Mouse (Mus musculus) midbrain, embryonic 10.5 days (tissue): ENCODE data around the gene Spata16. TPM values are rescaled to one million over a fixed set of nuclear protein-coding genes. Genes with fewer than 3 reads are reported as not detected.

Source experiments
- DNase-seq: peaks from one replicate; pipeline ENCODE4 v3.0.0-alpha.2; 2017; ENCODE audit warnings: low spot score
- H3K27ac ChIP-seq: fragments of 300-500 bp; sonication (generic); replicated peaks from 2 replicates; pipeline ENCODE4 v1.5.1; 2016; ENCODE audit warnings: mild to moderate bottlenecking
- H3K27me3 ChIP-seq: fragments of 300-500 bp; sonication (generic); 2 replicates; pipeline ENCODE4 v1.6.1; 2016; ENCODE audit warnings: low read depth, mild to moderate bottlenecking; ENCODE audit not compliant: poor library complexity, severe bottlenecking
- H3K36me3 ChIP-seq: fragments of 300-500 bp; sonication (generic); 2 replicates; pipeline ENCODE4 v1.6.1; 2016; ENCODE audit warnings: mild to moderate bottlenecking, moderate library complexity
- H3K4me1 ChIP-seq: fragments of 300-500 bp; sonication (generic); 2 replicates; pipeline ENCODE4 v1.6.1; 2016
- H3K4me3 ChIP-seq: fragments of 300-500 bp; sonication (generic); 2 replicates; pipeline ENCODE4 v1.5.1; 2016; ENCODE audit warnings: mild to moderate bottlenecking, moderate library complexity
- H3K9me3 ChIP-seq: fragments of 300-500 bp; sonication (generic); replicated peaks from 2 replicates; pipeline ENCODE4 v1.6.1; 2016; ENCODE audit warnings: mild to moderate bottlenecking
- WGBS: fragments of 180-500 bp; shearing (Covaris S2); methylation state at CpG from one replicate; pipeline ENCODE4 v1.1.7; 2016; 5-methylcytosine and 5-hydroxymethylcytosine counted together
- polyA plus RNA-seq: library from polyadenylated mRNA; unstranded; fragments of >200 nt; fragmentation: Nextera tagmentation; extraction: Ambion mirVana; gene quantifications from 2 replicates; pipeline ENCODE4 v1.2.1, GENCODE M21; 2016

The Spata16 gene
- polyA plus RNA-seq, 1 experiment from 2014 or later, result not detected

DNA sequence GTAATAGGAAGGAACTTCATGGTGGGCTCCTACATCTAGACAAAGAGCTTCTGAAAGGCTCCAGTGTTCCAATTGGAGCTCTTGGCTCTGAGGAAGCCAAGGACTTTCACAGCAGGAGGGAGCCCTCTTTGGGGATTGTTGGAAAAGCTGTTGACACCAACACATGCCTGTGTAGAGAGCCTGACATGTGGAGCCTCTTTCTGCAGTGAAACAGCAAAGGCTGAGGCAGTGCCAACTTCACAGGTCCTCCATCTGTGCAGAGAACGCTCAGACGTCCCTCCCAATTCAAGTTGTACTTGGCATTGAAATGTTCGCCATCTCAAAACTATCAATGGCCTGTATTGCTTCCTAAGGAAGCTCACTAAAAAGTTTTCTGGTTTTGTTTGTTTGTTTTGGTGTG is 207.6 kb downstream of the Spata16 start:
- DNase-seq, result no peak
- WGBS, result 89% methylated on average over 3 of the region's 3 CpGs
- no peaks in the 10 kb centered on the region for H3K4me1 ChIP-seq
- no peaks in the 10 kb centered on the region for H3K36me3 ChIP-seq
- H3K9me3 ChIP-seq, result 0 out of 2 replicates have a peak, but pooled peaks cover 4% of the 10 kb centered on the region
- no peak overlapping the region for H3K4me3 ChIP-seq
- H3K27ac ChIP-seq, result no peak overlapping the region
- H3K27me3 ChIP-seq, result no peaks in the 10 kb centered on the region

DNA sequence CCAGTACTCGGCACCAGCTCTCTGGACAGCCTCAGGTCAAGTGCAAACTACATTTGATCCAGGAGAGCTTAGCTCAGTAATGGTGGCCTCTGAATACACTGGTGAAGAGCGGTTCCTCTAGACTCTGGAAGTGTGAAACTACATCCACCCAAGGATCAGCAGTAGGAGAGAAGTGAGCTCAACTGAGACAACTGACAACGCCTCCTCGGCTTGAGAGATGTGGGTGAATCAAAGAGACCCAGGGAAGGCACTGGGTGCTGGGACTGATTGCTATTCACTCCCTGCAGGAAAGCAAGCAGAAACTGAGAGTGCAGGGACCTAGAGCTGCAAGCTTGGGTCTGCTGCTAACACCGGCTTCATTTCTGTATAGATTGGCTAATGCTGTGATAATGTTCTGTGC is 210.5 kb downstream of the Spata16 start:
- no peak for DNase-seq
- Histone ChIP-seq H3K9me3 (0 out of 2 replicates have a peak, but pooled peaks cover 4% of the 10 kb centered on the region), H3K4me1 (peaks cover 7% of the 10 kb centered on the region; the same call in 1 of the 2 replicates), H3K27me3 (no peaks in the 10 kb centered on the region), H3K4me3 (no peak overlapping the region), H3K27ac (no peak overlapping the region), H3K36me3 (no peaks in the 10 kb centered on the region)
- WGBS, result 86% methylated on average over 5 of the region's 5 CpGs

DNA sequence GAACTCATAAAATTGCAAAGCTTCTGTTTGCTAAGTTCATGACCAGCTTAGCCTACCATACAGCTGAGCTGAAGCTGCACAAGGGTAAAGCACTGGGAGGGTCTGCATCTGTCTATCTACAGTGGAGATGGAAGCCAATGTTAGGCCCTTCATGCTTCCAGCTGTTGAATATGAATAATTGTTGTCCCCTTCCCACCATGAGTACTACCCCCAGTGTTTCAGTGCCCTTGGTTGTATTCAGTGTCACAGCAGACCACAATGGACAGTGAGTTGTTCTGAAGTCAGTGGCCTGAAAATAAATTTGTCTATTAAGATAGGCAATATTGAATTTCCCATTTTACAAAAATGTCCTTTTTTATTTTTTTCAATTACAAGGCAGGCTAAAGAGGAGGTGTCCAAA is 212.8 kb downstream of the Spata16 start:
- no peak overlapping the region for H3K4me3 ChIP-seq
- peaks cover 7% of the 10 kb centered on the region; the same call in 1 of the 2 replicates for H3K4me1 ChIP-seq
- no peak overlapping the region for H3K27ac ChIP-seq
- no peaks in the 10 kb centered on the region for H3K36me3 ChIP-seq
- no peak for DNase-seq
- H3K9me3 ChIP-seq, result 0 out of 2 replicates have a peak, but pooled peaks cover 4% of the 10 kb centered on the region
- no peaks in the 10 kb centered on the region for H3K27me3 ChIP-seq

DNA sequence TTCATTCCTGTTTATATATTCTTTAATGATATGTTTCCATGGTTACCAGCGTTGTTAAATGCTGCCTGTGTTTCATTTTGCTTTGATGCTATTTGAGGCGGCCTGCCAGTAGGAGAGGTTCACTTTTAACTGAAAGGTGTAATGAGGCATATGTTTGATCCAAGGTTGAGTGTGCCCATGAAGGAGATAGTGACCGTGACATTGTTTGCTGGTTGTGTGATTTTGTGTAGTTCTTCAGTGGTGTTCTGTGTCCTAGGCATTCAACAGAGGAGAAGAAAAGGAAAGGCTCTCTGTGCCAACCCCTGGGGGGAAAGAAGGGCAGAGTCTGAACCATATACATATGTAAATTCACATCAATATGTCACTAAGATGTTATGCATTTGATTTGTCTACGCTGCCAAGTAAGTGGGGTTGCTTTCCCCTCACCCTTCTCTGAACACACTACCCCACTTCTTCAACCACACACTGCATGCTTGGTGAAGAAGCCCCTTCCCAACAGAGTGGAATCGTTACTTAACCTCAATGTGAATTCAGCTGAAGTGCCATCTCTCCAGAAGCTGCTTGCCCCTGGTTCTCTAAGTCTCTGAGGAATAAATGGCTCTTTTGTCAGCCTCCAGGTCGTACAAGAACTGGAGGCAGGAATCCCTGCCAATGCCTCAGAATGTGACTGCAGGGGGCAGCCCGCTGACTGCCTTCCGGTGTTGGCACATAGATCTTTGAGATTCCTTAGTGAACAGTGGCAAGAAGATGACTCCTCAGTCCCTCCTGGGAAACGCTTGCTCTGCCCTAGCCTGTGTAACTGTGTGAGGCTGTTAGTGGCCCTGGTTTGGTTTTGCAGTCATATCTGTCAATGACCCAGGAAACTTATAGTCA is 213.5 kb downstream of the Spata16 start:
- Histone ChIP-seq H3K27me3 (no peaks in the 10 kb centered on the region), H3K4me3 (no peak overlapping the region), H3K9me3 (0 out of 2 replicates have a peak, but pooled peaks cover 4% of the 10 kb centered on the region), H3K27ac (no peak overlapping the region), H3K36me3 (no peaks in the 10 kb centered on the region), H3K4me1 (peaks cover 7% of the 10 kb centered on the region; the same call in 1 of the 2 replicates)
- DNase-seq, result no peak
- 56% methylated on average over 9 of the region's 9 CpGs for WGBS

DNA sequence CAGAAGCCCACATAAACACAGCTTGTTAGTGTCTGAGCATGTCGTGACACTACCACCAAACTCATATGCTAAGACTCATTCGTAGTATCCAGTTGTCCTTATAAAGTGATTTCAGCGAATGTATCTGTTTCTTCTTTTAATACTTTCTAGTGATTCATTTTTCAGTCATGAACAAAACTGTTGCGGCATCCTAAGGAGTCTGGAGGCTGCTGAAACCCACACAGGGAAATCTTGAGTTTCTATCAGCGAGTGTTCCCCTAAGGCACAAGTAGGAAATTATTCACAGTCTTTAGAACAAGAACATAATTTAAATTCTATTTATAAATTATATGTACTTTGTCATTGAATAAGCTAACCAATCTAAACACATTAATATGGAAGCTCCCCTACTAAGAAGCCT is 216.1 kb downstream of the Spata16 start:
- H3K27ac ChIP-seq, result no peak overlapping the region
- 91% methylated on average over 5 of the region's 5 CpGs for WGBS
- H3K4me1 ChIP-seq, result peaks cover 7% of the 10 kb centered on the region; the same call in 1 of the 2 replicates
- H3K4me3 ChIP-seq, result no peak overlapping the region
- no peaks in the 10 kb centered on the region for H3K36me3 ChIP-seq
- H3K9me3 ChIP-seq, result 0 out of 2 replicates have a peak, but pooled peaks cover 4% of the 10 kb centered on the region
- no peaks in the 10 kb centered on the region for H3K27me3 ChIP-seq
- DNase-seq, result no peak

DNA sequence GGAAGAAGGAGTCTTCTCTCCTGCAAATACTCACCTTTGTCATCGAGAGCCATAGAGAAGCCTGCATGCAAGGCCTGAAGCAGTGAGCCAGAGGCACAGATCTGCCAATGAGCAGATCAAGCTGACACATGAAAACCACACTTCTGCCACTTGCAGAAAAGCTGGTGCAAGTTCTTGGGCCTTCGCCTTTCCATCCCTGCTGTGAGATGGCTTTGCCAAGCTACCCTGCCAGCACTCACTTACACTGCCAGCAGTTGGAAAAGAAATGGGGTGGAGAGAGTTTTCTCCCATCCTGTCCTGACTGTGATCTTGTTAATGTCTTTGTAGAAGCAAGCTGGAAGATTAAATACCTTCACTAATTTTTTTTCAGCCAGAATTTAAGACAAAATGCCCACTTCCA is 237.3 kb downstream of the Spata16 start:
- no peaks in the 10 kb centered on the region for H3K36me3 ChIP-seq
- DNase-seq, result no peak
- 89% methylated on average over 2 of the region's 2 CpGs for WGBS
- H3K4me3 ChIP-seq, result no peak overlapping the region
- no peaks in the 10 kb centered on the region for H3K9me3 ChIP-seq
- H3K27ac ChIP-seq, result no peak overlapping the region
- peaks cover 9% of the 10 kb centered on the region for H3K4me1 ChIP-seq
- no peaks in the 10 kb centered on the region for H3K27me3 ChIP-seq

GRCm38 (mm10) chr3:26877291-26877690 is 239.9 kb downstream of the Spata16 start:
- no peak for DNase-seq
- H3K4me1 ChIP-seq, result peaks cover 9% of the 10 kb centered on the region

GRCm38 (mm10) chr3:26916607-26917006 is 279.2 kb downstream of the Spata16 start:
- H3K4me3 ChIP-seq, result no peak overlapping the region
- H3K9me3 ChIP-seq, result no peaks in the 10 kb centered on the region
- no peaks in the 10 kb centered on the region for H3K4me1 ChIP-seq
- no peaks in the 10 kb centered on the region for H3K27me3 ChIP-seq
- H3K27ac ChIP-seq, result no peak overlapping the region
- no peak for DNase-seq
- no peaks in the 10 kb centered on the region for H3K36me3 ChIP-seq
- 81% methylated on average over 1 of the region's 1 CpGs for WGBS

More at GRCm38 (mm10) chr3:26877291-26877690, 239.9 kb downstream of the Spata16 start:
- Histone ChIP-seq H3K4me3 (no peak overlapping the region), H3K9me3 (no peaks in the 10 kb centered on the region), H3K27ac (no peak overlapping the region), H3K36me3 (no peaks in the 10 kb centered on the region), H3K27me3 (no peaks in the 10 kb centered on the region)
- 47% methylated on average over 2 of the region's 2 CpGs for WGBS

- Histone ChIP-seq H3K27ac (no peak overlapping the region), H3K4me3 (no peak overlapping the region), H3K27me3 (no peaks in the 10 kb centered on the region), H3K4me1 (no peaks in the 10 kb centered on the region), H3K36me3 (no peaks in the 10 kb centered on the region), H3K9me3 (peaks cover 6% of the 10 kb centered on the region; the same call in 1 of the 2 replicates)
- DNase-seq, result peak; percentile 8
- 41% methylated on average over 7 of the region's 7 CpGs for WGBS
These were observed 283.6 kb downstream of the Spata16 start for GRCm38 (mm10) chr3:26920986-26921385.

DNA sequence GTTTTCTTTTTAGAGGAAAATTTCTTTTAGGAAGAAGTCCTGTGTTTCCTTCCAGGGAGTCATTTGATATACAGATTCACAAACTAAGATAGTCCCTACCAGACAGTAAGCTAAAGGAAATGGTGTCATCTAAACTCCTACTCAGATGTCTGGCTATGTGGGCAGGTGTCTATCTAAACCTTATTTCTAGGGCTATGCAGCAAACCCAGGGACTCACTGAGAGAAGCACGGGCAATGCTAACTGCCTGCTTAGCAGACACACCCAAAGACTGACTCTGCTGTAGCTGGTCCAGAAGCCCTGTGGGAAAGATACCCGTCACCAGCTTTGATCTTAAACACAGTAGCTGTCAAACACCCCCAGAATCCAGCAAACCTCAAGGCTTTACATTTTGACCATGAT is 284.2 kb downstream of the Spata16 start:
- Histone ChIP-seq H3K27ac (no peak overlapping the region), H3K27me3 (no peaks in the 10 kb centered on the region), H3K36me3 (no peaks in the 10 kb centered on the region), H3K4me3 (no peak overlapping the region), H3K9me3 (peaks cover 6% of the 10 kb centered on the region; the same call in 1 of the 2 replicates), H3K4me1 (no peaks in the 10 kb centered on the region)
- 87% methylated on average over 2 of the region's 2 CpGs for WGBS
- DNase-seq, result peak; percentile 4

DNA sequence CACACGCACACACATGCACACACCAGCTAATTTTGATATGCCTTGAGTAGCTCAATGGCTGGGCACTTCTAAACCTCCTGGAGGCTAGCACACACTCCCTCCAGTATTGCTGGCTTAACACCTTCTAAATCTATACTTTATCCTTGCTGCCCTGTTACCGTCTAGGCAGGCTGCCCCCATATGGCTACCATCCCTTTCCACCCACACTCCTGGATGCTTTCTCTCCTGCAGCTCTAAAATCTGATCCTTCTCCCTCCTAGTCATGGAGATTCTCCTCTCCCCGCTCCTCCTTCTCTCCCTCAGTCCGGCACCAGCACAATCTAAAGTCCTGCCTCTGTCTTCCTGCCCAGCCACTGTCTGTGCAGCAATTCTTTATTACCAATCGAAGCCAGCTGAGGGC is 286.0 kb downstream of the Spata16 start:
- Histone ChIP-seq H3K4me1 (no peaks in the 10 kb centered on the region), H3K4me3 (no peak overlapping the region), H3K27ac (no peak overlapping the region), H3K27me3 (no peaks in the 10 kb centered on the region), H3K9me3 (peaks cover 6% of the 10 kb centered on the region; the same call in 1 of the 2 replicates), H3K36me3 (no peaks in the 10 kb centered on the region)
- WGBS, result 94% methylated on average over 5 of the region's 5 CpGs
- no peak for DNase-seq

- no peak for DNase-seq
- no peak overlapping the region for H3K27ac ChIP-seq
- WGBS, result 84% methylated on average over 3 of the region's 3 CpGs
- peaks cover 6% of the 10 kb centered on the region; the same call in 1 of the 2 replicates for H3K9me3 ChIP-seq
- H3K4me3 ChIP-seq, result no peak overlapping the region
- H3K36me3 ChIP-seq, result no peaks in the 10 kb centered on the region
- H3K4me1 ChIP-seq, result no peaks in the 10 kb centered on the region
- no peaks in the 10 kb centered on the region for H3K27me3 ChIP-seq
These were observed 286.8 kb downstream of the Spata16 start for GRCm38 (mm10) chr3:26924212-26924611.

- H3K27ac ChIP-seq, result no peak overlapping the region
- H3K4me1 ChIP-seq, result no peaks in the 10 kb centered on the region
- WGBS, result 94% methylated on average over 3 of the region's 3 CpGs
- no peak for DNase-seq
- no peak overlapping the region for H3K4me3 ChIP-seq
- H3K36me3 ChIP-seq, result no peaks in the 10 kb centered on the region
- no peaks in the 10 kb centered on the region for H3K9me3 ChIP-seq
- no peaks in the 10 kb centered on the region for H3K27me3 ChIP-seq
These were observed 295.7 kb downstream of the Spata16 start for GRCm38 (mm10) chr3:26933079-26933478.
